Mouse (Mus musculus): Measurements from ENCODE around the gene Zdhhc4.

- no peak for TF ChIP-seq GATA1 (IDR thresholded peaks at IDR 0.05; ENCODE audit: low read length)
- TF ChIP-seq TAL1 (IDR thresholded peaks at IDR 0.05; ENCODE audit: low read length), result no peak
Measured at GRCm38 (mm10) chr5:143275761-143276160, 53.3 kb downstream of the Zdhhc4 start.
